Mouse (Mus musculus) layer of hippocampus, adult 2 months (tissue): ENCODE measurements at regions not wholly inside any gene's neighbourhood (a gene's known extent, or its start where the extent isn't known, plus 50 kb on each side); places are given as distances from the start of the nearest gene placed in this dataset.

Experiments used
- DNase-seq, 2 experiments: peaks; one replicate each; pipeline ENCODE4 v3.0.0; 2022; ENCODE audit warnings: low spot score in 2 of 2
- H3K27ac ChIP-seq: fragments of 200-600 bp; 2 replicates; pipeline ENCODE4 v1.8.1; 2022
- H3K4me3 ChIP-seq: fragments of 200-600 bp; 2 replicates; pipeline ENCODE4 v1.8.1; 2022; ENCODE audit warnings: mild to moderate bottlenecking
- CTCF ChIP-seq: fragments of 200-600 bp; conservative IDR thresholded peaks from 2 replicates; pipeline ENCODE4 v1.8.1; 2022; ENCODE audit warnings: antibody characterized with exemption, mild to moderate bottlenecking, moderate library complexity

- Histone ChIP-seq H3K4me3 (no peak overlapping the region), H3K27ac (no peak overlapping the region)
- TF ChIP-seq CTCF: no peak
- DNase-seq: no peak
Measured at GRCm38 (mm10) chr3:52821450-52821849, 195.6 kb downstream of the Cog6 start.

- no peak for TF ChIP-seq CTCF
- no peak for DNase-seq
- no peak overlapping the region for H3K4me3 ChIP-seq
- H3K27ac ChIP-seq: no peak overlapping the region
Measured at GRCm38 (mm10) chr3:52818401-52818800, 198.6 kb downstream of the Cog6 start.

- no peak overlapping the region for H3K27ac ChIP-seq
- DNase-seq: no peak
- TF ChIP-seq CTCF: no peak
- no peak overlapping the region for H3K4me3 ChIP-seq
Measured at GRCm38 (mm10) chr3:52817416-52817815, 199.6 kb downstream of the Cog6 start.

GRCm38 (mm10) chr3:52815497-52815896 is 201.5 kb downstream of the Cog6 start:
- Histone ChIP-seq H3K4me3 (no peak overlapping the region), H3K27ac (no peak overlapping the region)
- DNase-seq: no peak
- TF ChIP-seq CTCF: no peak

- H3K4me3 ChIP-seq: no peak overlapping the region
- H3K27ac ChIP-seq: no peak overlapping the region
- no peak for DNase-seq
- no peak for TF ChIP-seq CTCF
Measured at GRCm38 (mm10) chr3:52802324-52802723, 214.7 kb downstream of the Cog6 start.

- no peak; the same call in 1 of the 2 replicates for TF ChIP-seq CTCF
- Histone ChIP-seq H3K4me3 (no peak overlapping the region), H3K27ac (no peak overlapping the region)
- DNase-seq: no peak
Measured at GRCm38 (mm10) chr3:52801446-52801845, 215.6 kb downstream of the Cog6 start.

GRCm38 (mm10) chr3:52800673-52801072 is 216.4 kb downstream of the Cog6 start:
- H3K27ac ChIP-seq: no peak overlapping the region
- no peak for DNase-seq
- TF ChIP-seq CTCF: peak; percentile 76

GRCm38 (mm10) chr3:52797801-52798200 is 219.2 kb downstream of the Cog6 start:
- no peak overlapping the region for H3K27ac ChIP-seq
- H3K4me3 ChIP-seq: no peak overlapping the region
- DNase-seq: peak in 1 of 2 experiments; percentile 24
- no peak for TF ChIP-seq CTCF

More at GRCm38 (mm10) chr3:52800673-52801072, 216.4 kb downstream of the Cog6 start:
- no peak overlapping the region for H3K4me3 ChIP-seq

- no peak for DNase-seq
- Histone ChIP-seq H3K4me3 (no peak overlapping the region), H3K27ac (no peak overlapping the region)
- no peak for TF ChIP-seq CTCF
Measured at GRCm38 (mm10) chr3:52797164-52797563, 219.9 kb downstream of the Cog6 start.

- Histone ChIP-seq H3K27ac (no peak overlapping the region), H3K4me3 (no peak overlapping the region)
- no peak for TF ChIP-seq CTCF
- no peak for DNase-seq
Measured at GRCm38 (mm10) chr3:52794218-52794617, 222.8 kb downstream of the Cog6 start.

- TF ChIP-seq CTCF: no peak
- no peak for DNase-seq
- Histone ChIP-seq H3K27ac (no peak overlapping the region), H3K4me3 (no peak overlapping the region)
Measured at GRCm38 (mm10) chr3:52792801-52793200, 224.2 kb downstream of the Cog6 start.

GRCm38 (mm10) chr3:52792121-52792520 is 224.9 kb downstream of the Cog6 start:
- Histone ChIP-seq H3K4me3 (no peak overlapping the region), H3K27ac (no peak overlapping the region)
- TF ChIP-seq CTCF: no peak
- DNase-seq: no peak

- DNase-seq: no peak
- Histone ChIP-seq H3K4me3 (no peak overlapping the region), H3K27ac (no peak overlapping the region)
- no peak for TF ChIP-seq CTCF
Measured at GRCm38 (mm10) chr3:52790942-52791341, 226.1 kb downstream of the Cog6 start.

GRCm38 (mm10) chr3:52787964-52788760 is 228.9 kb downstream of the Cog6 start:
- DNase-seq: no peak
- Histone ChIP-seq H3K27ac (no peak overlapping the region), H3K4me3 (no peak overlapping the region)
- no peak for TF ChIP-seq CTCF
